Mouse (Mus musculus): ENCODE data around the gene D930020B18Rik. TPM values are rescaled to one million over a fixed set of nuclear protein-coding genes. Genes with fewer than 3 reads are reported as not detected.

The D930020B18Rik gene
- total RNA-seq, 4 experiments from 2014 or later, result 0.20 to 1.6 (median 0.34) TPM

GRCm38 (mm10) chr10:121639573-121639972 lies 1.8 kb upstream of the D930020B18Rik start:
- DNase-seq (ENCODE audit: low spot score in 2 of 2), result no peak

GRCm38 (mm10) chr10:121640150-121640930 lies 1.0 kb upstream of the D930020B18Rik start:
- peak in 1 of 2 experiments; percentile 33 for DNase-seq (ENCODE audit: low spot score in 2 of 2)

- no peak for DNase-seq (ENCODE audit: low spot score in 2 of 2)
These were observed 480 bp upstream of the D930020B18Rik start for GRCm38 (mm10) chr10:121640944-121641271.

GRCm38 (mm10) chr10:121642054-121642947 lies 913 bp downstream of the D930020B18Rik start:
- DNase-seq (ENCODE audit: low spot score in 2 of 2), result no peak

- DNase-seq (ENCODE audit: low spot score in 2 of 2), result no peak
These were observed 4.9 kb downstream of the D930020B18Rik start for GRCm38 (mm10) chr10:121646294-121646693.

- DNase-seq (ENCODE audit: low spot score in 2 of 2), result no peak
These were observed 11.7 kb downstream of the D930020B18Rik start for GRCm38 (mm10) chr10:121653079-121653478.

- peak; percentile 26 to 54 for DNase-seq (ENCODE audit: low spot score in 2 of 2)
These were observed 14.5 kb downstream of the D930020B18Rik start for GRCm38 (mm10) chr10:121655907-121656306.

- no peak for DNase-seq (ENCODE audit: low spot score in 2 of 2)
These were observed 21.3 kb downstream of the D930020B18Rik start for GRCm38 (mm10) chr10:121662711-121663110.

- DNase-seq (ENCODE audit: low spot score in 2 of 2), result no peak
These were observed 22.2 kb downstream of the D930020B18Rik start for GRCm38 (mm10) chr10:121663599-121663998.

GRCm38 (mm10) chr10:121665631-121666145 lies 24.3 kb downstream of the D930020B18Rik start:
- no peak for DNase-seq (ENCODE audit: low spot score in 2 of 2)

- no peak for DNase-seq (ENCODE audit: low spot score in 2 of 2)
These were observed 27.7 kb downstream of the D930020B18Rik start for GRCm38 (mm10) chr10:121669103-121669502.

- no peak for DNase-seq (ENCODE audit: low spot score in 2 of 2)
These were observed 35.6 kb downstream of the D930020B18Rik start for GRCm38 (mm10) chr10:121677019-121677418.

GRCm38 (mm10) chr10:121680902-121681301 lies 39.5 kb downstream of the D930020B18Rik start:
- no peak for DNase-seq (ENCODE audit: low spot score in 2 of 2)

- no peak for DNase-seq (ENCODE audit: low spot score in 2 of 2)
These were observed 41.2 kb downstream of the D930020B18Rik start for GRCm38 (mm10) chr10:121682539-121682938.

- no peak for DNase-seq (ENCODE audit: low spot score in 2 of 2)
These were observed 44.8 kb downstream of the D930020B18Rik start for GRCm38 (mm10) chr10:121686153-121686660.

- no peak for DNase-seq (ENCODE audit: low spot score in 2 of 2)
These were observed 46.1 kb downstream of the D930020B18Rik start for GRCm38 (mm10) chr10:121687511-121687910.

- DNase-seq (ENCODE audit: low spot score in 2 of 2), result peak; percentile 50 to 68
These were observed 48.4 kb downstream of the D930020B18Rik start for GRCm38 (mm10) chr10:121689591-121690314.

GRCm38 (mm10) chr10:121692944-121693579 lies 51.7 kb downstream of the D930020B18Rik start:
- no peak for DNase-seq (ENCODE audit: low spot score in 2 of 2)

GRCm38 (mm10) chr10:121694567-121694966 lies 53.2 kb downstream of the D930020B18Rik start:
- DNase-seq (ENCODE audit: low spot score in 2 of 2), result no peak
